ENCODE assay signal across 9 mouse cellular contexts in genomic region chr13:59656316-59656832, GRCm38 (mm10). TPM values are rescaled to one million over a fixed set of nuclear protein-coding genes. Genes with fewer than 3 reads are reported as not detected.
DNase-seq lines count a peak whose midpoint lies in the region; ATAC-seq and TF ChIP-seq lines count a peak whose summit lies in the region.
"Had no signal": no experiment of that assay in that cellular context is flagged by ENCODE, and none has a peak within 500 bp of the region (broad histone marks: within the 10 kb centered on the region; RNA-seq: fewer than 3 reads in every experiment).

No protein-coding gene starts in this region.

- no peak overlapping the region for H3ac ChIP-seq in myocyte (ENCODE audit: control insufficient read depth, insufficient read length)

- no peak for TF ChIP-seq POLR2A in myocyte (IDR thresholded peaks at IDR 0.05; ENCODE audit: insufficient read length, low read depth)

- 60% methylated on average over 10 of the region's 10 CpGs for WGBS in limb, embryonic 12.5 days
- WGBS in kidney, embryonic 14.5 days: 63% methylated on average over 10 of the region's 10 CpGs

- H3K79me2 ChIP-seq in myocyte (ENCODE audit: control insufficient read depth, insufficient read depth): no peaks in the 10 kb centered on the region

- H3K9ac ChIP-seq in limb, embryonic 12.5 days (replicated peaks): no peak overlapping the region
- H3K9ac ChIP-seq in kidney, embryonic 14.5 days (ENCODE audit: low read depth, low read length): no peak overlapping the region

- 0 out of 2 replicates have a peak overlapping the region, but pooled peaks have one; percentile 23 for H3K27ac ChIP-seq in limb, embryonic 12.5 days
- no peak overlapping the region for H3K27ac ChIP-seq in kidney, embryonic 14.5 days (ENCODE audit: low read depth, low read length)

- no peak overlapping the region for H3K4me3 ChIP-seq in limb, embryonic 12.5 days (replicated peaks)
- H3K4me3 ChIP-seq in myocyte: no peak overlapping the region
- no peak overlapping the region for H3K4me3 ChIP-seq in kidney, embryonic 14.5 days (ENCODE audit: low read length)

- H3K36me3 ChIP-seq in limb, embryonic 12.5 days: peaks cover 43% of the 10 kb centered on the region
- no peaks in the 10 kb centered on the region for H3K36me3 ChIP-seq in myocyte (ENCODE audit: control insufficient read depth, insufficient read depth)
- H3K36me3 ChIP-seq in kidney, embryonic 14.5 days (ENCODE audit: control insufficient read depth, insufficient read depth, low read length): 0 out of 2 replicates have a peak, but pooled peaks cover 1% of the 10 kb centered on the region

- H3K4me1 ChIP-seq in limb, embryonic 12.5 days (replicated peaks): peaks cover 7% of the 10 kb centered on the region; the same call in 1 of the 2 replicates
- peaks cover 12% of the 10 kb centered on the region for H3K4me1 ChIP-seq in kidney, embryonic 14.5 days (ENCODE audit: control insufficient read depth, insufficient read depth, low read length)

- no peaks in the 10 kb centered on the region for H3K9me3 ChIP-seq in limb, embryonic 12.5 days
- H3K9me3 ChIP-seq in kidney, embryonic 14.5 days (ENCODE audit: control insufficient read depth, low read length): no peaks in the 10 kb centered on the region

- no peak for ATAC-seq in limb, embryonic 12.5 days (ENCODE audit: insufficient number of reproducible peaks, insufficient read depth, low FRiP score, low TSS enrichment, low read depth)
- ATAC-seq in kidney, embryonic 14.5 days (ENCODE audit: low FRiP score, low TSS enrichment): no peak

- DNase-seq in kidney, adult 9 months: peak; percentile 17
- DNase-seq in kidney, postnatal 14 days: no peak
- DNase-seq in R1 (ENCODE audit: low read depth, low spot score): peak; percentile 87
- no peak for DNase-seq in urinary bladder, postnatal 4 days (ENCODE audit: low spot score in 2 of 2)
- no peak for DNase-seq in cerebellum, adult 18-20 months

- no peaks in the 10 kb centered on the region for H3K27me3 ChIP-seq in limb, embryonic 12.5 days
- no peaks in the 10 kb centered on the region for H3K27me3 ChIP-seq in myocyte (ENCODE audit: control insufficient read depth, insufficient read depth, insufficient read length)
- no peaks in the 10 kb centered on the region for H3K27me3 ChIP-seq in kidney, embryonic 14.5 days (ENCODE audit: control insufficient read depth, insufficient read depth, low read length)

- H3K4me2 ChIP-seq in limb, embryonic 12.5 days: no peak overlapping the region
- H3K4me2 ChIP-seq in myocyte (ENCODE audit: low read depth): peak overlapping the region; percentile 45
- no peak overlapping the region for H3K4me2 ChIP-seq in kidney, embryonic 14.5 days (replicated peaks; ENCODE audit: low read depth, low read length)

TF ChIP-seq in myocyte, 11 proteins besides CTCF, POLR2A, EP300 and RAD21:
- TF ChIP-seq POLR2AphosphoS2 (IDR thresholded peaks at IDR 0.05; ENCODE audit: insufficient read length, low read depth): no peak
- no peak for TF ChIP-seq TCF12 (IDR thresholded peaks at IDR 0.05; ENCODE audit: insufficient read depth, poor library complexity, severe bottlenecking)
- no peak for TF ChIP-seq MAX (IDR thresholded peaks at IDR 0.05; ENCODE audit: low read depth)
- no peak for TF ChIP-seq MYOG (IDR thresholded peaks at IDR 0.05; ENCODE audit: control insufficient read depth in 1 of 3, insufficient read depth in 1 of 3, insufficient read length in 2 of 3, low read depth in 2 of 3)
- TF ChIP-seq REST (IDR thresholded peaks at IDR 0.05; ENCODE audit: insufficient read depth, insufficient read length): no peak
- TF ChIP-seq TCF3 (IDR thresholded peaks at IDR 0.05; ENCODE audit: insufficient read length, low read depth): no peak
- no peak for TF ChIP-seq CEBPB (IDR thresholded peaks at IDR 0.05; ENCODE audit: insufficient read depth, poor library complexity, severe bottlenecking)
- no peak for TF ChIP-seq MYOD1 (IDR thresholded peaks at IDR 0.05; ENCODE audit: control insufficient read depth in 1 of 3, insufficient read length in 2 of 3, low read depth in 2 of 3)
- no peak for TF ChIP-seq SRF (IDR thresholded peaks at IDR 0.05; ENCODE audit: control insufficient read depth, insufficient read length, low read depth)

RNA-seq across cellular contexts. Expression of gene Golm1, which starts 19.2 kb away (rescaled TPM):
- polyA plus RNA-seq in limb, embryonic 12.5 days (2016; fragmentation: Nextera tagmentation; extraction: Ambion mirVana): 55.3 and 59.9 TPM in 2 replicates
- polyA plus RNA-seq in myocyte (2012; fragmentation: generic; extraction: Trizol): 4.8 TPM
- 27.9 and 41.9 TPM in 2 replicates for polyA plus RNA-seq in kidney, embryonic 14.5 days (2014; fragmentation: Nextera tagmentation; extraction: Ambion mirVana)

RNA-seq across cellular contexts. Expression of gene 4921517D22Rik, which starts 37.5 kb away (rescaled TPM):
- polyA plus RNA-seq in limb, embryonic 12.5 days (2016; fragmentation: Nextera tagmentation; extraction: Ambion mirVana): not detected in 2 replicates
- polyA plus RNA-seq in myocyte (2012; fragmentation: generic; extraction: Trizol): not detected
- polyA plus RNA-seq in kidney, embryonic 14.5 days (2014; fragmentation: Nextera tagmentation; extraction: Ambion mirVana): not detected in 2 replicates
- polyA plus RNA-seq: brain, embryonic 14.5 days had no signal

RNA-seq across cellular contexts. Expression of gene Spata31d1a, which starts 53.8 kb away (rescaled TPM):
- polyA plus RNA-seq in limb, embryonic 12.5 days (2016; fragmentation: Nextera tagmentation; extraction: Ambion mirVana): not detected in 2 replicates
- polyA plus RNA-seq in myocyte (2012; fragmentation: generic; extraction: Trizol): not detected
- polyA plus RNA-seq in kidney, embryonic 14.5 days (2014; fragmentation: Nextera tagmentation; extraction: Ambion mirVana): 0.43 TPM in 1 of 2 replicates, not detected in the other

RNA-seq across cellular contexts. Expression of gene Spata31d1b, which starts 55.7 kb away (rescaled TPM):
- not detected in 2 replicates for polyA plus RNA-seq in limb, embryonic 12.5 days (2016; fragmentation: Nextera tagmentation; extraction: Ambion mirVana)
- polyA plus RNA-seq in myocyte (2012; fragmentation: generic; extraction: Trizol): not detected
- not detected in 2 replicates for polyA plus RNA-seq in kidney, embryonic 14.5 days (2014; fragmentation: Nextera tagmentation; extraction: Ambion mirVana)

Comparison
In these comparisons a context has a peak if more than half of its experiments do, and no peak if none do; other contexts are left out.
1. DNase-seq: peak in kidney, adult 9 months (single experiment) and R1 (single experiment); none in kidney, postnatal 14 days (single experiment), urinary bladder, postnatal 4 days (0 of 2) and cerebellum, adult 18-20 months (0 of 2).